Mouse (Mus musculus) limb, embryonic 11.5 days (tissue): ENCODE measurements around the gene 1700067K01Rik. TPM values are rescaled to one million over a fixed set of nuclear protein-coding genes. Genes with fewer than 3 reads are reported as not detected.

ENCODE experiments used
- ATAC-seq: fragments of 200-750 bp; cut with Nextera tagmentation; 2 replicates; pipeline ENCODE4 v1.8.0; 2017; ENCODE audit warnings: low read depth; ENCODE audit not compliant: insufficient number of reproducible peaks, low FRiP score, low TSS enrichment
- DNase-seq: peaks from one replicate; pipeline ENCODE4 v3.0.0-alpha.2; 2015; ENCODE audit warnings: low spot score
- H3K27ac ChIP-seq: fragments of 300-500 bp; sonication (generic); replicated peaks from 2 replicates; pipeline ENCODE4 v1.5.1; 2014; ENCODE audit warnings: low read depth, mild to moderate bottlenecking, low read length
- H3K27me3 ChIP-seq: fragments of 300-500 bp; sonication (generic); 2 replicates; pipeline ENCODE4 v1.6.1; 2014; ENCODE audit warnings: mild to moderate bottlenecking, low read length, mixed read lengths; ENCODE audit not compliant: control insufficient read depth, insufficient read depth
- H3K36me3 ChIP-seq: fragments of 300-500 bp; sonication (generic); 2 replicates; pipeline ENCODE4 v1.6.1; 2014; ENCODE audit warnings: mild to moderate bottlenecking, low read length, moderate library complexity, mixed read lengths; ENCODE audit not compliant: control insufficient read depth, insufficient read depth
- H3K4me1 ChIP-seq: fragments of 300-500 bp; sonication (generic); 2 replicates; pipeline ENCODE4 v1.6.1; 2014; ENCODE audit warnings: low read length, mixed read lengths; ENCODE audit not compliant: control insufficient read depth, insufficient read depth
- H3K4me2 ChIP-seq: fragments of 300-500 bp; sonication (generic); 2 replicates; pipeline ENCODE4 v1.6.1; 2014; ENCODE audit warnings: low read depth, mild to moderate bottlenecking, moderate library complexity; ENCODE audit not compliant: severe bottlenecking
- H3K4me3 ChIP-seq: fragments of 300-500 bp; sonication (generic); 2 replicates; pipeline ENCODE4 v1.5.1; 2014; ENCODE audit warnings: low read depth, low read length
- H3K9ac ChIP-seq: fragments of 300-500 bp; sonication (generic); 2 replicates; pipeline ENCODE4 v1.6.1; 2014; ENCODE audit warnings: mild to moderate bottlenecking, low read length
- H3K9me3 ChIP-seq: fragments of 300-500 bp; sonication (generic); 2 replicates; pipeline ENCODE4 v1.6.1; 2016; ENCODE audit warnings: low read length; ENCODE audit not compliant: control insufficient read depth
- WGBS: fragments of 180-500 bp; shearing (Covaris S2); extraction: QIAGEN DNeasy Blood & Tissue Kit; methylation state at CpG from one replicate; pipeline ENCODE4 v1.1.7; 2014; 5-methylcytosine and 5-hydroxymethylcytosine counted together
- polyA plus RNA-seq: library from polyadenylated mRNA; unstranded; fragments of >200 nt; fragmentation: Nextera tagmentation; extraction: Ambion mirVana; gene quantifications from 2 replicates; pipeline ENCODE4 v1.2.1, GENCODE M21; 2014

1700067K01Rik gene
- polyA plus RNA-seq, 1 experiment from 2014 or later = 1.2 TPM

- ATAC-seq (no peak), DNase-seq (no peak)
- H3K4me3 ChIP-seq = no peak overlapping the region
- H3K9me3 ChIP-seq = no peaks in the 10 kb centered on the region
- no peak overlapping the region for H3K9ac ChIP-seq
- peaks cover 22% of the 10 kb centered on the region for H3K36me3 ChIP-seq
- H3K27me3 ChIP-seq = no peaks in the 10 kb centered on the region
- 88% methylated on average over 3 of the region's 3 CpGs for WGBS
- no peak overlapping the region for H3K4me2 ChIP-seq
- H3K27ac ChIP-seq = no peak overlapping the region
- peaks cover 8% of the 10 kb centered on the region for H3K4me1 ChIP-seq
Observed at GRCm38 (mm10) chr8:83994030-83994429, 7.3 kb upstream of the 1700067K01Rik start.

- WGBS = 16% methylated on average over 12 of the region's 12 CpGs
- Histone ChIP-seq H3K27me3 (0 out of 2 replicates have a peak, but pooled peaks cover 6% of the 10 kb centered on the region), H3K9me3 (no peaks in the 10 kb centered on the region), H3K4me2 (peak overlapping the region; percentile 90), H3K27ac (no peak overlapping the region), H3K36me3 (peaks cover 20% of the 10 kb centered on the region), H3K4me1 (peaks cover 16% of the 10 kb centered on the region), H3K9ac (peak overlapping the region; percentile 91; the same call in 1 of the 2 replicates), H3K4me3 (peak overlapping the region; percentile 76)
- ATAC-seq (no peak), DNase-seq (no peak)
Observed at GRCm38 (mm10) chr8:83995973-83996372, 5.3 kb upstream of the 1700067K01Rik start.

GRCm38 (mm10) chr8:83996567-83997505 is 4.5 kb upstream of the 1700067K01Rik start:
- peaks cover 11% of the 10 kb centered on the region for H3K36me3 ChIP-seq
- H3K4me2 ChIP-seq = peak overlapping the region; percentile 90
- peak overlapping the region; percentile 97 for H3K27ac ChIP-seq
- ATAC-seq (peak; percentile 74), DNase-seq (peak; percentile 88)
- 0 out of 2 replicates have a peak, but pooled peaks cover 6% of the 10 kb centered on the region for H3K27me3 ChIP-seq
- peaks cover 19% of the 10 kb centered on the region for H3K4me1 ChIP-seq
- no peaks in the 10 kb centered on the region for H3K9me3 ChIP-seq
- H3K9ac ChIP-seq = peak overlapping the region; percentile 91
- 0% methylated on average over 54 of the region's 103 CpGs for WGBS
- peak overlapping the region; percentile 76 for H3K4me3 ChIP-seq

GRCm38 (mm10) chr8:83997511-83998141 is 3.7 kb upstream of the 1700067K01Rik start, which contains the start of gene Samd1:
TSS of gene Samd1 (plus strand) at chr8:83997672.
- Histone ChIP-seq H3K27me3 (0 out of 2 replicates have a peak, but pooled peaks cover 6% of the 10 kb centered on the region), H3K27ac (peak within 1 kb of the TSS; percentile 97), H3K36me3 (peaks cover 8% of the 10 kb centered on the region), H3K4me3 (peak within 1 kb of the TSS; percentile 76), H3K9ac (peak within 1 kb of the TSS; percentile 91), H3K9me3 (no peaks in the 10 kb centered on the region), H3K4me1 (peaks cover 19% of the 10 kb centered on the region), H3K4me2 (peak within 1 kb of the TSS; percentile 90)
- ATAC-seq (no peak), DNase-seq (peak; percentile 65)
- under 1% methylated on average over 66 of the region's 112 CpGs for WGBS

- Histone ChIP-seq H3K4me2 (peak overlapping the region; percentile 90), H3K4me3 (peak overlapping the region; percentile 76), H3K9me3 (no peaks in the 10 kb centered on the region), H3K27me3 (0 out of 2 replicates have a peak, but pooled peaks cover 6% of the 10 kb centered on the region), H3K9ac (peak overlapping the region; percentile 82), H3K27ac (peak overlapping the region; percentile 97), H3K4me1 (peaks cover 19% of the 10 kb centered on the region), H3K36me3 (peaks cover 7% of the 10 kb centered on the region)
- DNase-seq (peak; percentile 78), ATAC-seq (no peak)
- WGBS = under 1% methylated on average over 68 of the region's 92 CpGs
Observed at GRCm38 (mm10) chr8:83998231-83999056, 2.9 kb upstream of the 1700067K01Rik start.

- peaks cover 20% of the 10 kb centered on the region for H3K4me1 ChIP-seq
- DNase-seq = no peak
- H3K27ac ChIP-seq = no peak overlapping the region
- H3K27me3 ChIP-seq = 0 out of 2 replicates have a peak, but pooled peaks cover 6% of the 10 kb centered on the region
- H3K4me3 ChIP-seq = peak overlapping the region; percentile 76
- no peak for ATAC-seq
- H3K9ac ChIP-seq = peak overlapping the region; percentile 2
- H3K4me2 ChIP-seq = peak overlapping the region; percentile 90
- 68% methylated on average over 16 of the region's 16 CpGs for WGBS
- no peaks in the 10 kb centered on the region for H3K9me3 ChIP-seq
- H3K36me3 ChIP-seq = peaks cover 7% of the 10 kb centered on the region; the same call in 1 of the 2 replicates
Observed at GRCm38 (mm10) chr8:83999057-83999705, 2.1 kb upstream of the 1700067K01Rik start.

- no peak for ATAC-seq
- Histone ChIP-seq H3K9ac (0 out of 2 replicates have a peak overlapping the region, but pooled peaks have one; percentile 12), H3K4me1 (peaks cover 23% of the 10 kb centered on the region), H3K4me2 (no peak overlapping the region), H3K36me3 (peaks cover 5% of the 10 kb centered on the region; the same call in 1 of the 2 replicates), H3K9me3 (no peaks in the 10 kb centered on the region), H3K27me3 (0 out of 2 replicates have a peak, but pooled peaks cover 6% of the 10 kb centered on the region), H3K4me3 (peak overlapping the region; percentile 76), H3K27ac (no peak overlapping the region)
- 92% methylated on average over 2 of the region's 2 CpGs for WGBS
- DNase-seq = no peak
Observed at GRCm38 (mm10) chr8:83999825-84000224, 1.5 kb upstream of the 1700067K01Rik start.
